Mouse (Mus musculus): ENCODE data around the gene Donson.

GRCm38 (mm10) chr16:91632940-91633339, 55.6 kb downstream of the Donson start:
- TF ChIP-seq CTCF (IDR thresholded peaks at IDR 0.05; ENCODE audit: borderline replicate concordance, insufficient read depth, low read length) (no peak), POLR2A (IDR thresholded peaks at IDR 0.05; ENCODE audit: low read depth, low read length) (no peak)

Measured in embryonic fibroblast, embryonic 13.5 days (primary cell).